Mouse (Mus musculus) midbrain, embryonic 14.5 days (tissue): ENCODE results near the gene Mterf4. TPM values are rescaled to one million over a fixed set of nuclear protein-coding genes. Genes with fewer than 3 reads are reported as not detected.

Experiments used
- ATAC-seq: fragments of 200-750 bp; cut with Nextera tagmentation; 2 replicates; pipeline ENCODE4 v1.8.0; 2017; ENCODE audit warnings: moderate number of reproducible peaks, moderate library complexity; ENCODE audit not compliant: low FRiP score, low TSS enrichment
- DNase-seq: peaks from one replicate; pipeline ENCODE4 v3.0.0-alpha.2; 2015
- H3K27ac ChIP-seq: fragments of 300-500 bp; sonication (generic); replicated peaks from 2 replicates; pipeline ENCODE4 v1.5.1; 2014; ENCODE audit warnings: mild to moderate bottlenecking, low read depth, low read length, moderate library complexity
- H3K27me3 ChIP-seq: fragments of 300-500 bp; sonication (generic); 2 replicates; pipeline ENCODE4 v1.6.1; 2014; ENCODE audit warnings: low read length, control low read depth, mixed read lengths; ENCODE audit not compliant: control insufficient read depth, insufficient read depth
- H3K36me3 ChIP-seq: fragments of 300-500 bp; sonication (generic); 2 replicates; pipeline ENCODE4 v1.6.1; 2014; ENCODE audit warnings: low read length, control low read depth; ENCODE audit not compliant: control insufficient read depth, insufficient read depth
- H3K4me1 ChIP-seq: fragments of 300-500 bp; sonication (generic); 2 replicates; pipeline ENCODE4 v1.6.1; 2014; ENCODE audit warnings: mild to moderate bottlenecking, antibody characterized with exemption, low read length, control low read depth; ENCODE audit not compliant: control insufficient read depth, insufficient read depth
- H3K4me2 ChIP-seq: fragments of 300-500 bp; sonication (generic); 2 replicates; pipeline ENCODE4 v1.6.1; 2014; ENCODE audit warnings: mild to moderate bottlenecking, low read length, moderate library complexity
- H3K4me3 ChIP-seq: fragments of 300-500 bp; sonication (generic); replicated peaks from 2 replicates; pipeline ENCODE4 v1.5.1; 2014; ENCODE audit warnings: low read depth, low read length
- H3K9ac ChIP-seq: fragments of 300-500 bp; sonication (generic); replicated peaks from 2 replicates; pipeline ENCODE4 v1.6.1; 2014; ENCODE audit warnings: mild to moderate bottlenecking, low read length, moderate library complexity
- H3K9me3 ChIP-seq: fragments of 300-500 bp; sonication (generic); 2 replicates; pipeline ENCODE4 v1.6.1; 2016; ENCODE audit warnings: low read length, control low read depth, mixed read lengths; ENCODE audit not compliant: control insufficient read depth
- WGBS: fragments of 180-500 bp; shearing (Covaris S2); extraction: QIAGEN DNeasy Blood & Tissue Kit; methylation state at CpG from one replicate; pipeline ENCODE4 v1.1.7; 2014; 5-methylcytosine and 5-hydroxymethylcytosine counted together
- polyA plus RNA-seq: library from polyadenylated mRNA; unstranded; fragments of >200 nt; fragmentation: Nextera tagmentation; extraction: Ambion mirVana; gene quantifications from 2 replicates; pipeline ENCODE4 v1.2.1, GENCODE M21; 2014

Gene Mterf4
- polyA plus RNA-seq, 1 experiment from 2014 or later, result 30.0 TPM

GRCm38 (mm10) chr1:93275561-93275960 lies 30.2 kb downstream of the Mterf4 start:
- H3K27ac ChIP-seq, result no peak overlapping the region
- H3K9ac ChIP-seq, result no peak overlapping the region
- no peak overlapping the region for H3K4me2 ChIP-seq
- H3K27me3 ChIP-seq, result no peaks in the 10 kb centered on the region
- no peak overlapping the region for H3K4me3 ChIP-seq
- no peaks in the 10 kb centered on the region for H3K36me3 ChIP-seq
- H3K9me3 ChIP-seq, result no peaks in the 10 kb centered on the region
- no peaks in the 10 kb centered on the region for H3K4me1 ChIP-seq
- WGBS, result 81% methylated on average over 6 of the region's 6 CpGs
- ATAC-seq, result no peak
- DNase-seq, result no peak

- Histone ChIP-seq H3K4me3 (0 out of 2 replicates have a peak overlapping the region, but pooled peaks have one; percentile 2), H3K27ac (no peak overlapping the region), H3K4me2 (peak overlapping the region; percentile 41), H3K36me3 (no peaks in the 10 kb centered on the region), H3K4me1 (no peaks in the 10 kb centered on the region), H3K27me3 (no peaks in the 10 kb centered on the region), H3K9ac (no peak overlapping the region; the same call in 1 of the 2 replicates), H3K9me3 (no peaks in the 10 kb centered on the region)
- WGBS, result 5% methylated on average over 16 of the region's 16 CpGs
- DNase-seq (peak; percentile 49), ATAC-seq (no peak)
These were observed 33.3 kb downstream of the Mterf4 start for GRCm38 (mm10) chr1:93272409-93272821.

- H3K27ac ChIP-seq, result no peak overlapping the region
- no peak overlapping the region for H3K9ac ChIP-seq
- H3K4me2 ChIP-seq, result no peak overlapping the region
- H3K4me1 ChIP-seq, result no peaks in the 10 kb centered on the region
- no peaks in the 10 kb centered on the region for H3K9me3 ChIP-seq
- no peaks in the 10 kb centered on the region for H3K36me3 ChIP-seq
- ATAC-seq (no peak), DNase-seq (no peak)
- WGBS, result 75% methylated on average over 6 of the region's 6 CpGs
- H3K27me3 ChIP-seq, result no peaks in the 10 kb centered on the region
- no peak overlapping the region for H3K4me3 ChIP-seq
These were observed 34.0 kb downstream of the Mterf4 start for GRCm38 (mm10) chr1:93271751-93272150.

DNA sequence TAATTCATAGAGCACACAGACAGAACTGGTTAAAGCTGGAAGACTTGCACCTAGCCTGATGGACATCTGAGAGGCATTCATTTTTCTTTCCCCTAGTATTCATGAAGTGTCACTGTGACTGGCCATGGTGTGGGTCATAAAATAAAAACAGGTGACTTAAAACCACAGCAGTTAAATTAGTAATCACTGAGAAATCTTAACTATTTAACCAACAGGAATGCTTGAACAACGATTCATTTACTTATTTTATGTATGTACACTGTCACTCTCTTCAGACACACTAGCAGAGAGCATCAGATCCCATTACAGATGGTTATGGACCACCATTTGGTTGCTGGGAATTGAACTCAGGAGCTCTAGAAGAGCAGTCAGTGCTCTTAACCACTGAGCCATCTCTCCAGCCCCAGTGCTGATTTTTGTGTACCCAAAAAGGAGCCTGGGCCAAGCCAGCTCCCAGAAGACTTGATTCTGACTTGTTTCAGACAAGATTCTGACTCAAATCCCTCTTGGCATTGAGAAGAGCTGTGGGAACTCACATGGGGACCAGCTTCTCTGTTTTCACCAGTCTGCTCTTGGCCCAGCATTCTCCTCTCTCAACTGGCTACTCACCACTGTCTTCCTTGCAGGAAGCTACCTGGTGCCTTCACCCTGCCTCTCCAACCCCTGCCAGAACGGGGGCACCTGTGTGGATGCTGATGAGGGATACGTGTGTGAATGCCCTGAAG lies 35.0 kb downstream of the Mterf4 start:
- ATAC-seq, result no peak

GRCm38 (mm10) chr1:93268246-93268645 lies 37.5 kb downstream of the Mterf4 start:
- WGBS, result 89% methylated on average over 2 of the region's 2 CpGs
- H3K9me3 ChIP-seq, result no peaks in the 10 kb centered on the region
- DNase-seq (no peak), ATAC-seq (no peak)
- no peaks in the 10 kb centered on the region for H3K27me3 ChIP-seq
- no peak overlapping the region for H3K4me2 ChIP-seq
- H3K36me3 ChIP-seq, result no peaks in the 10 kb centered on the region
- H3K27ac ChIP-seq, result no peak overlapping the region
- no peak overlapping the region for H3K4me3 ChIP-seq
- no peak overlapping the region for H3K9ac ChIP-seq
- H3K4me1 ChIP-seq, result no peaks in the 10 kb centered on the region

More for the DNA sequence above, 35.0 kb downstream of the Mterf4 start:
- no peaks in the 10 kb centered on the region for H3K4me1 ChIP-seq
- 71% methylated on average over 3 of the region's 3 CpGs for WGBS
- H3K36me3 ChIP-seq, result no peaks in the 10 kb centered on the region
- H3K27me3 ChIP-seq, result no peaks in the 10 kb centered on the region
- no peak overlapping the region for H3K4me2 ChIP-seq
- H3K4me3 ChIP-seq, result no peak overlapping the region
- no peak overlapping the region for H3K9ac ChIP-seq
- DNase-seq, result no peak
- H3K27ac ChIP-seq, result no peak overlapping the region
- H3K9me3 ChIP-seq, result no peaks in the 10 kb centered on the region

GRCm38 (mm10) chr1:93267207-93267606 lies 38.5 kb downstream of the Mterf4 start:
- Histone ChIP-seq H3K27me3 (no peaks in the 10 kb centered on the region), H3K4me3 (no peak overlapping the region), H3K9ac (no peak overlapping the region), H3K4me2 (no peak overlapping the region), H3K36me3 (no peaks in the 10 kb centered on the region), H3K4me1 (no peaks in the 10 kb centered on the region), H3K9me3 (no peaks in the 10 kb centered on the region), H3K27ac (no peak overlapping the region)
- no peak for DNase-seq
- no peak for ATAC-seq
- 69% methylated on average over 3 of the region's 3 CpGs for WGBS

GRCm38 (mm10) chr1:93257560-93257959 lies 48.2 kb downstream of the Mterf4 start:
- no peak overlapping the region for H3K4me2 ChIP-seq
- no peaks in the 10 kb centered on the region for H3K36me3 ChIP-seq
- H3K4me3 ChIP-seq, result no peak overlapping the region
- H3K27ac ChIP-seq, result no peak overlapping the region
- no peaks in the 10 kb centered on the region for H3K4me1 ChIP-seq
- no peak for DNase-seq
- no peak overlapping the region for H3K9ac ChIP-seq
- 75% methylated on average over 1 of the region's 1 CpGs for WGBS
- no peaks in the 10 kb centered on the region for H3K27me3 ChIP-seq
- no peak for ATAC-seq
- H3K9me3 ChIP-seq, result no peaks in the 10 kb centered on the region

DNA sequence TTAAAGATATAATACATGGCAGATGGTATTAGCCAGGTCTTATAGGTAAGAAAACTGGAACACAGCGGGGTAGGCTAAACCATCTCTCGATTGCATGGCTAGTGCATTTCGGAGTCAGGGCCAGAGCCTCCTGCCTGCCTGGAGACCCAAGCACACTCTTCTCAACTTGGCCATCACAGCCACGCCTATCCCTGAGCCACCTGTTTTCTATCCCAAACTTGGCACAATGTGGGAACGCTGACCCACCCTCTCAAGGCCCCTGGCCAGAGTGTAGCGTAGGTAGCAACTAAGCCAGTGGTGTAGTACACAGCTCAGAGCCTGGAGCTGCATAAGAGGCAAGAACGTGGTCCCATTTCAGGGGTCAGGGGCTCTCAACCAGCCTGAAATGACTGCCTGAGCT lies 50.0 kb downstream of the Mterf4 start:
- Histone ChIP-seq H3K36me3 (no peaks in the 10 kb centered on the region), H3K4me2 (no peak overlapping the region), H3K27me3 (no peaks in the 10 kb centered on the region), H3K4me3 (no peak overlapping the region), H3K4me1 (no peaks in the 10 kb centered on the region), H3K9me3 (no peaks in the 10 kb centered on the region), H3K27ac (no peak overlapping the region), H3K9ac (no peak overlapping the region)
- 93% methylated on average over 7 of the region's 7 CpGs for WGBS
- no peak for DNase-seq
- ATAC-seq, result no peak

- no peak overlapping the region for H3K4me2 ChIP-seq
- 50% methylated on average over 2 of the region's 2 CpGs for WGBS
- no peak overlapping the region for H3K27ac ChIP-seq
- no peaks in the 10 kb centered on the region for H3K9me3 ChIP-seq
- no peaks in the 10 kb centered on the region for H3K4me1 ChIP-seq
- DNase-seq, result no peak
- no peak for ATAC-seq
- no peak overlapping the region for H3K4me3 ChIP-seq
- H3K9ac ChIP-seq, result no peak overlapping the region
- no peaks in the 10 kb centered on the region for H3K27me3 ChIP-seq
- no peaks in the 10 kb centered on the region for H3K36me3 ChIP-seq
These were observed 53.1 kb downstream of the Mterf4 start for GRCm38 (mm10) chr1:93252586-93252985.
